Mouse (Mus musculus): ENCODE data around the gene Olfr670.

- no peak for TF ChIP-seq CTCF (IDR thresholded peaks at IDR 0.05; ENCODE audit: control insufficient read depth, insufficient read depth, insufficient read length)
- no peak for TF ChIP-seq MYOD1 (IDR thresholded peaks at IDR 0.05; ENCODE audit: control insufficient read depth, insufficient read length, low read depth)
- no peak for TF ChIP-seq MAX (IDR thresholded peaks at IDR 0.05)
- TF ChIP-seq FOSL1 (IDR thresholded peaks at IDR 0.05; ENCODE audit: insufficient read depth, low read length, poor library complexity, severe bottlenecking), result no peak
- TF ChIP-seq MYOG (IDR thresholded peaks at IDR 0.05; ENCODE audit: control insufficient read depth, extremely low read depth, insufficient read length), result no peak
- no peak for TF ChIP-seq USF1 (IDR thresholded peaks at IDR 0.05; ENCODE audit: low read depth)
- TF ChIP-seq CEBPB (IDR thresholded peaks at IDR 0.05; ENCODE audit: low read depth), result no peak
These were observed 28.5 kb downstream of the Olfr670 start, which contains the start of gene Olfr669 for GRCm38 (mm10) chr7:104933940-104934339.

All from C2C12 (cell line).